Mouse (Mus musculus) megakaryocyte-erythroid progenitor cell, adult 5-6 weeks (primary cell): ENCODE data around the gene Fbxl8. TPM values are rescaled to one million over a fixed set of nuclear protein-coding genes. Genes with fewer than 3 reads are reported as not detected.
"Not testable (repeated sequence)": the region's sequence is repeated elsewhere in the genome, so short reads cannot be mapped to it uniquely, and the experiment has no call there.

Source experiments
- ATAC-seq: replicated peaks from 2 replicates; pipeline ENCODE4 v1.8.0; 2016; ENCODE audit warnings: mild to moderate bottlenecking, inconsistent platforms; ENCODE audit not compliant: severe bottlenecking, poor library complexity, low FRiP score, low TSS enrichment
- total RNA-seq, 2 experiments: library from RNA; stranded (forward) in 1 of 2; stranded (reverse) in 1 of 2; fragments of 200-1000, 215-1000 nt in 1 of 2; fragments of >200 nt in 1 of 2; fragmentation: Nextera tagmentation in 1 of 2; gene quantifications; 2 replicates each; pipeline ENCODE4 v1.2.3; 2014 to 2017

Gene Fbxl8
- total RNA-seq (2014; fragmentation: Nextera tagmentation) (2.4 and 2.7 TPM in 2 replicates), total RNA-seq (2017) (1.7 and 1.9 TPM in 2 replicates)

GRCm38 (mm10) chr8:105264024-105264982 is at the start of gene Fbxl8, which contains the start of gene Tradd:
Gene Fbxl8, plus strand, starts transcription at chr8:105264648.
Gene Tradd, minus strand, starts transcription at chr8:105264609.
- peak; percentile 77 for ATAC-seq

GRCm38 (mm10) chr8:105217926-105218522 is 46.4 kb upstream of the Fbxl8 start:
- ATAC-seq, result 0 out of 2 replicates have a peak, but pooled peaks have one; percentile 41

- ATAC-seq, result no peak
Measured at GRCm38 (mm10) chr8:105223850-105224249, 40.6 kb upstream of the Fbxl8 start.

- ATAC-seq, result peak; percentile 90
Measured at GRCm38 (mm10) chr8:105224413-105225271, 39.8 kb upstream of the Fbxl8 start, which contains the start of gene D230025D16Rik. Gene D230025D16Rik, plus strand, starts transcription at chr8:105225145.

DNA sequence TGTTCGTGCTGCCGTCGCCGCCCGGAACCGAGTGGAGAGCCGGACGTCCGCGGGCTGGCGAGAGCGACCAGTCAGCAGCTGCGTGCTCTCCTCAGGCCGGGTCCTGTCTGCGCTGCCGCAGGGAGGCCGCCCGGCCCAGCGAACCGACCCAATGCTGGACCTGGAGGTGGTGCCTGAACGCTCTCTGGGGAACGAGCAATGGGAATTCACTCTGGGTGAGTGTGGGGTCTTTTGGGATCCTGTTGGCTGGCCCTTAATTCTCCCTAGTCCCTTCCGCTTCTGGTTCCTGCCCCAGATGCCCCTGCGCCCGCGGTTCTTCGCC is 39.2 kb upstream of the Fbxl8 start:
- ATAC-seq, result no peak

GRCm38 (mm10) chr8:105225917-105226316 is 38.5 kb upstream of the Fbxl8 start:
- no peak for ATAC-seq

- ATAC-seq, result no peak
Measured at GRCm38 (mm10) chr8:105231503-105232320, 32.7 kb upstream of the Fbxl8 start.

- not testable (repeated sequence) for ATAC-seq
Measured at GRCm38 (mm10) chr8:105232321-105232693, 32.1 kb upstream of the Fbxl8 start.

- no peak for ATAC-seq
Measured at GRCm38 (mm10) chr8:105233126-105233935, 31.1 kb upstream of the Fbxl8 start.

- ATAC-seq, result no peak
Measured at GRCm38 (mm10) chr8:105235206-105235605, 29.2 kb upstream of the Fbxl8 start.

- no peak for ATAC-seq
Measured at GRCm38 (mm10) chr8:105237442-105238142, 26.9 kb upstream of the Fbxl8 start.

DNA sequence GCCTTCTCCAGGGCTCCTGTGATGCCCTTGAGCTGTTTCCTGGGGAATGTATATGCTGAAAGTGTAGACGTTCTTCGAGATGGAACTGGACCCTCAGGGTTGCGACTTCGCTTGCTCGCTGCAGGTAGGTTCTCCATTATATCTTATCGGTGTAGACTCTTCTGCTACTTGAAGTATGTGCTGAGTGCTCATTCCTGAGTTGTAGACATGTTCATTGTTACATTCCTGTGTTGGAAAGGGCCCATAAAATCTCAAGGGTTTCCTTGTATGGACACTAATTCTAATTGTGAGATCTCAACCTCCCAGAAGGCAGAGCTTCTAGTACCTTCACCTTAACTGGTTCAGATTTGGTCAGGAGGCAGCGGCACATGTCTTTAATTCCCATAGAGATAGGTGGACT is 23.4 kb upstream of the Fbxl8 start:
- no peak for ATAC-seq

GRCm38 (mm10) chr8:105251954-105252353 is 12.5 kb upstream of the Fbxl8 start:
- ATAC-seq, result no peak

GRCm38 (mm10) chr8:105252680-105253537 is 11.5 kb upstream of the Fbxl8 start:
- no peak for ATAC-seq

DNA sequence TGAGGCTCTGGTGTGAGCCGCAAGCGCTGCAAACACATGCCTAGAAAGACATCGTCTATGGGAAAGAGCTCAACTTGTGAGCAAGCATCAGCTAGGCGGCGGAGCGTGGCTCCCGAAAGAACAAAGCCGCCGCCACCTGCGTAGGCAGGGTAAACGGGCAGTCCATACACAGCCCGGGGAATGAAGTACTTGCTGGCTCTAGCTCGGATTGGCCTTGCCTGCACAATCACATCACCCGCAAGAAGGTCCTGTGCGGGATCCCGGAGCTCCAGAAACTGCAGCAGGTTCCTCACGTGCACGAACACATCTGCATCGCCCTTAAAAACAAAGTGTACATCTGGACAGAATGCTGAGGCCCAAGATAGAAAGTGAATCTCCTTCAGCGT is 10.7 kb upstream of the Fbxl8 start:
- ATAC-seq, result no peak

DNA sequence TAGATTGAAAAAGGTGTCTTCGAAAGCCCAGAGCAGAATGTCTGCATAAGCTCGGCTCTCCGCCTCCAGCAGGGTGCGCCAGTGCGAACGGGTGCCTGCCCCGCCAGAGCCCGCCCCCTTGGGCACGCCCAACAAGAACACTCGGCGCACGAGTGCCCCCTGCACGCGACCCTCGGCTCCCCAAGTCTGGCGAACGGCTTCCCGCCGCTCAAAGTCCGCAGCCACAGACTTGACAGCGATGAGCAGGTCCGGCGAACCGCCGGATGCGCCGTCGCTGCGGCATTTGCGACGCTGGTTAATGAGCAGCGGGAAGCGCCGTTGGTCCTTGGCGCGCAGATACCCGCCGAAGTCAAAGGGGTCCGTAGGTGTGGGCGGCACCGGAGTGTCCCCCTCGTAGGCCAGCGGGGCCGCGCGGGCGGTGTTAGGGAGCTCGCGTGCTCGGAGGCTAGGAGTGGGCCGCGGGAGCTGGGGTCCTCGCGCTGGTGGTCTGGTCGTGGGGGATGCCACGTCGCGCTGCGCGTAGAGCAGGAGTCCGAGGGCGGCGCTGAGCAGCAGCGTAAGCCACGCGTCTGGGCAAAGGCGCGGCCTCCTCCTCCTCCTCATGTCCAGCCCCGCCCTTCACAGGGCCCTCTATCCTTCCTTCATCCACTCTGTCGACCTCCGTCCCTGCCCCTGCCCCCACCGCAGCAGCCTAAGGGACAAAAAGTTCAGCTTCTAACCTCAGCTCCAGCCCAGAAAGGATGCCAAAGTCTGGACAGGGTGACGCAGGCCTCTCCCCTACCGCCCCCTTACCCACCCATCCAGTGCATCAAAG is 10.1 kb upstream of the Fbxl8 start:
- ATAC-seq, result peak; percentile 75
